Mouse (Mus musculus): ENCODE measurements around the gene Glp2r. TPM values are rescaled to one million over a fixed set of nuclear protein-coding genes. Genes with fewer than 3 reads are reported as not detected.

Gene Glp2r
- polyA plus RNA-seq, 3 experiments from 2014 or later = not detected

- no peak for ATAC-seq
These were observed 113.1 kb downstream of the Glp2r start for GRCm38 (mm10) chr11:67657685-67658382.

DNA sequence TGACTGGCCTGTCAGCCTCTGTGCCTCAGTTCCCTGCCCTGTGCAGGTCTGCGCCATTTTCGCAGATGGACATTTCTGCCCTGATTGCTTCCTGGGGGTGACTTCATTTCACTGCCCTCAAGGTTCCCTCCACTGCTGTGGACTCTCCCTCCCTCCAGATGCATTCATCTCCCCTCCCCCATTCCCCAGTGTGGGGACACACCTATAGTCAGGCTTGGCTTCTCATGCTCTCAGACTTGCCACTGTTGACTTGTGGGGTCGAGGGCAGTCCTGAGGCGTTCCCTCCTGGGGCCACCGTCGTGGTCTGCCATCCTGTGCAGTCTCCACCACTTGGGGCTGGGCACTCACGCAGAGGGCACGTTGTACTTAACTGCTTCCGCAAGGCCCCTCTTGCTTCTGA lies 114.1 kb downstream of the Glp2r start:
- ATAC-seq = no peak

DNA sequence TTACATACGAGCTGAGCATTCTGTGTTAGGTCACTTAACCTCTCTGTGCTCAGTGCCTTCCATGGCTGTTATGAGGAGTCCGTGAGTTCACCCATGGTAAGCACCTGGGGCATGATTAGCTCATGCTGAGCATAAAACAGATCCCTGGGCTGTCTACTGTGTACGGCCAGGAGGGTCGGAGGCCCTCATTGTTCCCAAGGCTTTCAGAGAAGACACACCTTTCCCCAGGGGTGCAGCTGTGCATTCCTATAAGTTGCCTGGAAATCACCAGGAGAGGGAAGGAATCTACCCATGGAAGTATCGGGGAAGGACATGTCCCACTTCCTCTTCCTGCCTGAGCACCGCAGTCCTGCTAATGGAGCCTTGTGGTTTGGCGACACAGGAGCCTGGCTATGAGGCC lies 114.6 kb downstream of the Glp2r start:
- ATAC-seq = no peak

GRCm38 (mm10) chr11:67655236-67655959 lies 115.6 kb downstream of the Glp2r start:
- no peak for ATAC-seq

GRCm38 (mm10) chr11:67654514-67654913 lies 116.4 kb downstream of the Glp2r start:
- no peak for ATAC-seq

DNA sequence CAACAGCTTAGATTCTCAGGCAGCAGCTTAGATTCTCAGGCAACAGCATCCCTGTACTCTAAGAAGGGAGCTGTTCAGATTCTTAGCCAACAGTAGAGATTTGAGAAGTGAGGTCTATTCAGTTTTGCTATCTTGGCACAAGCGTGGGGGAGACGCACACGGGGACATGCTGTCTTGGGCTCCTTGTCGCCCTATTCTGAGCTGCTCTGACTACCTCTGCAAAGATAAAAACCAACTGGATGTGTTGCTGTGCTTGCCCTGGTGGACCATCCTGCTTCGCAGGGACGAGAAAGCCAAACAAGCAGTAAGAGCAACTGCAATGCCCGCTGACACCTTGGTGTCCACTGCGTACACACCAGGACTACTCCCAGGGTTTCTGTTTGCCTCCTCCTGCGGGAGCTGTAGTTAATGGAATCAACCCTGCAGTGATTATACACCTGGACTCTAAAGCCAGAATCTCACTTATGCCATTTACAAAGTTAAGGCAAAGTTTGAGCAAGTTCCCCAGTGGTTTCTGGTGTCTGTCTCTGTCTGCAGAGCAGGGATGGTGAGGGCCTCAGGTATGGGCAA lies 117.3 kb downstream of the Glp2r start:
- no peak for ATAC-seq

GRCm38 (mm10) chr11:67652893-67653255 lies 118.1 kb downstream of the Glp2r start:
- no peak for ATAC-seq

- no peak for ATAC-seq
These were observed 118.6 kb downstream of the Glp2r start for GRCm38 (mm10) chr11:67652194-67652892.

DNA sequence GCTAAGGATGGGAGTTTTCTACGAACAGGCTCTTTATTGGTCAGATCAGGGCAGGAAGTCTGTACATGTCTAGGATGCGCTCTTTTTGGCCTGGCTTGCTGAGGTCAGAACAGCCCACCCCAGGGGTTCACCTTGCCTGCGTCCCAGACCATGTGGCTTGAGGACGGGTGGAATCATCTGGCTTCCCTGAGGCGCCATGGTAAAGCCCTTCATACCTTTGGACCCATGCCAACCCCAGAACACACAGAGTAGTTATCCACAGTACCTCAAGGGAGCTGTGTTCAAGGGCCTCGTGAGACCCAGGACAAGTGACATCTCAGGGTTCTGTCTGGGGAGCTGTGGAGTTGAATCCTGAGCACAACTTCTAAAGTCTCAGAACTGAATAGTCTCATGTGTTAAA lies 119.2 kb downstream of the Glp2r start:
- no peak for ATAC-seq

DNA sequence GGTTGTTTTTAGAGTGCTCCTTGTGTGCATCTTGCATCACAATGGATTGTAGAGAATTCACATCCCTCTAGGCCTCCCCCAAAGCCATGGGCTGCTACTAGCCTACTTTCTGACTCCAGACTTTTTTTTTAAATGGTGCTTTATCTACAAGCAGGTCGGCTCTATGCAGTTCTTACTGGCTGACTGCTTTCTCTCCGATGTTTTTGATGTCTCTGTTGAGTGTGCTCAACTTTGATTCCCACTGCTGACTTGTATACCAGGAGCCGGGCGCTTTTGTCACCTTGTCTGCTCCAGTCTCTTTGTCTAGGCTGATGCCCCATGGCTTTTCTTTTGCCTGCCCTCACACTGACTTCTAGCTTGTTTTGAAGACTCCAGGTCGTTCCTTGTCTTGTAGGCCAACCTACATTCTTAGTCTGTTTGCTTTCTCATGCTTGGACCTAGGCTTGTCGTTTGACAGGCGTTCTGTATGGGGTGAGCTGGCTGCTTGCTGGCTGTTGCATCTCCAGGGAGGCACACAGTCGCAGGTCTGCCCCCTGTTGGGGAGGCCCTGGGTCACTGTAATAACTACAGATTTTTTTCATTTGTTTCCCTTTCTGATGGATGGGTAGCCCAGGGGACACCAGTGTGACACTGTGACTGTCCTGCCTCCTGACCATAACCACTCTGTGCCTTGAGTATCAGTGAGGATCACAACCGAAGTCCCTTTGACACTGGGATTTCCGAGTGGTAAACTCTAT lies 120.8 kb downstream of the Glp2r start:
- ATAC-seq = no peak

- ATAC-seq = no peak
These were observed 122.1 kb downstream of the Glp2r start for GRCm38 (mm10) chr11:67648651-67649407.

DNA sequence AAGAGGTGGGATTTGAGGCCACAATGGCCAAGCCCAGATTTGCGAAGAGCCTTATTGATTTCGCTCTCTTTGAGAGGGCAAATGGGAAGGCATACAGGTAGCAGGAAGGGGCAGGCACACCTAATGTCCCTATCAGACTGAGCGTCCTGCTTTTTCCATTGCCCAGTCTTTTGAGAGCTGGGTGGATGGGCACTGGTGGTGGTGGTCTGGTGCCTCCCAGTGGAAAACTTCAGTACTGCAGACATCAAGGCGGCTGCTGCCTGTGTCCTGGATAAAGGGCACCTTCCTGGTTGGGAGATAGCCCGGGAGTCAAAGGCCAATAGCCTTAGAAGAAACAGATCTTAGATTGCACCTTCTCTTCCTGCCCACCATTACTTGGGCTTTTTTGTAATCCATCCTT lies 123.2 kb downstream of the Glp2r start:
- ATAC-seq = no peak

GRCm38 (mm10) chr11:67644632-67645149 lies 126.3 kb downstream of the Glp2r start:
- ATAC-seq = no peak

GRCm38 (mm10) chr11:67643465-67643864 lies 127.5 kb downstream of the Glp2r start:
- ATAC-seq = no peak

DNA sequence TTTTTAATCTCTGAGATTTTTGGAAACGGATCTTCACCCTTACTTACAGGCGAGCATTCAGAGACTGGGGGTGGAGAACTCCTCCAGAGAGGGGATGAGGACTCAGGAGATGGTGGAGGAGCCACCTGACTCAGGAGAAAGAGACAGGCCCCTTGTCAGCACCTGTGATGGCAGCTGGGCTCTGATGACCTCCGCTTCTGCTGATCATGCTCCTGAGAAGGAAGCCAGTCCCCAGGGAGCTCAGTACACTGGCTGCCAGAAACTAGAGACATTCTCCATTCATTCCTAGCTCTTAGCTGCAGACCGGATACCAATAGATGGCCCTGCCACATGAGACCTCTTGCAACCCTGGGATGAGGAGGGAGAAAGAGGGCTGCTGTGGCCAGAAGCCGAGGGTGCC lies 128.1 kb downstream of the Glp2r start:
- no peak for ATAC-seq

GRCm38 (mm10) chr11:67642421-67642820 lies 128.5 kb downstream of the Glp2r start:
- no peak for ATAC-seq

GRCm38 (mm10) chr11:67640299-67640698 lies 130.7 kb downstream of the Glp2r start:
- no peak for ATAC-seq

DNA sequence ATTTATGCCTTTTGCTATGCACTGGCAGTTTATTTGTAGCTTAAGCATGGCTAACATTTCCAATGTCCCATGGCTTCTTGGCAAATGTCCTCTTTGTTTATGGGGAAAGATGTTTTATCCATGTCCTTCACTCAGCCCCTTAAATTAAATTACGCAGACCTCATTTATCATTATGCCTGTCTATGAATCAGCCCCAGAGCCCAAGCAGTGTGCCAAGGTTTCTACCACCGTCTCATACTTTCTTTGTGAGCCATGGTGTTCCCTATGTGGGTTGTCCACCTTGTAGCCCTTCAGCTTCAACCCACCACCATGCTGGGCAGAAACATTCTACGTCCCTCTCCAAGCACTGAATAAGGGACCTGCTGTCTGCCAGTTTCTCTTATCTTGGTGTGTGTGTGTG lies 132.6 kb downstream of the Glp2r start:
- ATAC-seq = no peak

DNA sequence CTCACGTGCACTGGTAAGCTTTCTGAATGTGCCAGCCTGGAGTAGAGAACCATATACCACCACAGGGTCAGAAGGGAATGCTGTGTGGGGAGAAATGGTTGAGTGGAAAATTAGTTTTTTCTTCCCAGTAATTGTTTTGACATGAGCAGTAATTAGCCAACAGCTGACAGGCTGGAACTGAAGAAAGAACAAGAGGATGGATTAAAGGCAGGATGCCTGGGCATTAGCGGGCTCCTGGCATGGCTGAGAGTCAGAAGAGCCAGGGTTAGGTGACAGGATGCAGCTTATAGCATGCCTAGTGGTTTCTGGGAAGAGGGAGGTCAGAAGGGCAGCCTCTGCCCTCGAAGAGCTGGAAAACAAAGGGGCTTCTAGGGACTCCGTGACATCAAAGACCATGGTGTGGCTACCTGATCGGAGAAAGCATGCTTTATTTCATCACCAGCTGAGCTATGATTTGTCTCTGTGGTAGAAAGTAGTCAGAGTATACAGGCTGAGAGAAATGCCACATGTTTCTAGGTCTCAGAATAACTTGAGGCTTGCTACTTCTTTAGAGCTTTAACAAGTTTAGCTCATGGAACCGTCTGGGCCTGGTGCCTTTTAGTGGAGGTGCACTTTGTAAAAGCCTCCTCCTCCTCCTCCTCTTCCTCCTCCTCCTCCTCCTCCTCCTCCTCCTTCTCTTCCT lies 133.9 kb downstream of the Glp2r start:
- no peak for ATAC-seq

- ATAC-seq = no peak
These were observed 134.8 kb downstream of the Glp2r start for GRCm38 (mm10) chr11:67636201-67636600.

DNA sequence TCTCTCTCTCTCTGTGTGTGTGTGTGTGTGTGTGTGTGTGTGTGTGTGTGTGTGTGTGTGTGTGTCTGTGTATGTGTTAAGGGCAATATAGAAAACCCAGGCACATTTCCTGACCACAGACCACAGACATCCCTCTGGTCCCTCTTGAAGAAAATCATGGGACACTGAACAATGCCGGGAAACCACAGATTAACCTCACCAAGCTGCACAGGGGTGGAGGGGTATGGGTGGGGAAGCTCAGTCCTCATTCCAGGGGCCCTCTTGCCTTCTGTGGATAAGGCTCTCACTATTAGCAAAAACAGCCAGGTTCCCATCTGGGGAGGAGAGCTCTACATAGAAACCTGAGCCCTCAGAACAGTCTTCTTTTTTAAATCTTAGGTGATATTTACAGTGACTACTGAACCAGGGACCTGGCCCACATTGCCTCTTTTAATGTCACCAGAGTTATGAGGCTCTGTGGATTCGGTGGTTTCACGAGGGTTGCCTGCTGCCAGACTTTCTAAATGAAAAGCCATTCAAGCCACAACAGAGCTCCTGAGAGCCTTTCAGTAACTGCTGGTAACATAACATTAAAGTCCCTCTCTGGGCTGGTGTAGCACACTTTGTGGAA lies 137.2 kb downstream of the Glp2r start:
- ATAC-seq = no peak

All from inflammation-experienced regulatory T-cells, adult 6 months (primary cell).